Mouse (Mus musculus): ENCODE results near the gene Smc4.
A peak's percentile ranks its signal among the peaks of the same experiment; 100 is the strongest.

Smc4 gene

DNA sequence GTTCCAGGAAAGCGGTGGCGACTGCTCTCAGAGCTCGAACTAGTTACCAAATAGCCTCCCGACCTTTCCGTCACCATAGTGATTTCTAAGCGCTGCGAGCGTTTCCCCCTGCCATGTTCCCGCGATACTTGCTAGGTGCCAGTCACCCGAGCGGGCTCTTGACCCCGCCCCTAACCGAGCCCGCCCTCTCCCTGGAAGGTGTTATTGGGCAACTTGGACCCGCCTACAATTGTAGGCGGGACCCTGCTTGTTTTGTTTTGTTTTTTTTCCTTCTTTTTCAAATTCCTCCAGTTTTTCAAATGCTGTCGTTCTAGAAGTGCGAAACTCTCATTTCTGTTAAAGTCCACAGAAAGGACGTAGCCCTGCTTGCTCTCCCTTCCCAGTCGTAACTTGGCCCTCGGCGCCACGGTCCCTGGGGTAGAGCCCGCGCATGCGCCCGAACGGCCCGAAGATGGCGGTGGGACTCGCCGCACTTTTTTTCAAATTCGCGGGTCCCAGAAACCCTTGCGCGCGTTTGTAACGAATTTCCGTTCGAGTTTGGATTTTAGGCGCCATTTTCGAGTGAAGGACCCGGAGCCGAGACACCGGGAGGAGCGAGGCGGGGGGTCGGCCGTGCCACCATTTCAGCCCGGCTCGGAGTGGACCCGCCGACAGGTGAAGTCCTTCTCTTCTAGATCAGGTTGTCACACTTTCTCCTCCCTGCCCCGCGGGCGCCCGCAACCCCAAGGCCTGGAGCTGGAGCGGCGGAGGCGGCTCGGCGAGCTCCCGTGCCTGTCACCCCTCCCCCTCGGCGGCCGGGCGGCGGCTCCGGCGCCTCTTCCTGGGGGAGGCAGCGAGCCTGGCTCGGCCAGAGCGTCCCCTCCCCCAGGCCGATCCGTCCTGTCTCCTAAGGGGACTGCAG lies at the start of gene Smc4, which contains the start of gene Ift80:
TSS of gene Smc4 (plus strand) at position 302 of the 901 bp plus-strand sequence.
TSS of gene Ift80 (minus strand) at position 134 of the 901 bp plus-strand sequence.
- DNase-seq (ENCODE audit: low spot score), result peak; percentile 90

DNA sequence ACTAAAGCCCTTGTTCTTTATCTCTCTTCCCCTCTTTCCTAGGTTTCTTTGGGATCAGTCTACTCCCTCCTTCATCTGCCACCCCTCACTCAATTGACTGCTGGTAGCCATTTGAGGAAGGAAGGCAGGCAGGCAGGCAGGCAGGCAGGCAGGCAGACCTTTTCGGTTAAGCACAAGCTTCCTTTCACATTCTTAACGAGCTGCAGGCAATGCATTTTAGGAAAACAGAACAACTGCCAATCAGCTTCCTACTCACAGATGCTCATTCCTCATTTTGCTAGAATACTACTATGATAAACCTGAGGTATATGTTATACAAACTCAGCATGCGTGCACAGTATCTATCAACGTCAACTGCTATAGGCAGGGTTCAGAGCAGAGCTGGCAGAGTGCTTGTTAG lies 48.1 kb upstream of the Smc4 start:
- DNase-seq (ENCODE audit: low spot score), result peak; percentile 19

DNA sequence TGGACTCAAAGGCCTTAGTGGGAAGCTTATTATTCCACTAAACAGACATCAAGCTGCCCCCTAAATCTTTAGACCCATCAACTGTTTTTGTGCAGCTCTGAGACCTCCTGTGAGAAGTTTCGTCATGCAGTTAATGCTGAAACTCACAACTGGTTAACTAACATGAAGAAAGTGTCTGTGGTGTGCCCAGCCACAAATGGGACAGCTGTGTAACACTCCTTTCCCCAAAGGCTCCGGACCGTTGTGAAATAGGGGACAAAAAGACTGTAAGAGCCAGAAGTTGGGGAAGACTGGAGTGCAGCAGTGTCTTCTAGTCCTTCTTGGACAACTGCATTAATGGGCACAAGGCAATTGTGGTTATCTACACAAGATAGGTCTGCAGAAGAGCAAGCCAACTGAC lies 47.1 kb upstream of the Smc4 start:
- DNase-seq (ENCODE audit: low spot score), result no peak

DNA sequence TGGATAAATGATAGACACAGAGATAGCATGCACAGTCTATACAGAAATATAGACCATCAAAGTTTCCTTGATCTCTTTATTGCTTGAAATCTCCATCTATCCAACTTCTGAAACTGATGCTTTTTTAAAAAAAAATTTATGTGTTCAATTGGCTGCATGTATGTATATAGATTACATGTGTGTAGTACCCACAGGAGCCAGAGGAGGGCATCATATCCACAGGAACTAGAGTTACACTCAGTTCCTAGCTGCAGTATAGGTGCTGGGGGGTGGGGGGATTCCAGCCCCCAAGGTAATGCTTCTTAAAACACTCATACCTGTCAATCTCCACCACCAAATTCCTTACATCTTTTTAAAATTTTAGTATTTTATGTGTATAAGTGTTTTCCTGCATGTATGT lies 39.9 kb upstream of the Smc4 start:
- no peak for DNase-seq (ENCODE audit: low spot score)

DNA sequence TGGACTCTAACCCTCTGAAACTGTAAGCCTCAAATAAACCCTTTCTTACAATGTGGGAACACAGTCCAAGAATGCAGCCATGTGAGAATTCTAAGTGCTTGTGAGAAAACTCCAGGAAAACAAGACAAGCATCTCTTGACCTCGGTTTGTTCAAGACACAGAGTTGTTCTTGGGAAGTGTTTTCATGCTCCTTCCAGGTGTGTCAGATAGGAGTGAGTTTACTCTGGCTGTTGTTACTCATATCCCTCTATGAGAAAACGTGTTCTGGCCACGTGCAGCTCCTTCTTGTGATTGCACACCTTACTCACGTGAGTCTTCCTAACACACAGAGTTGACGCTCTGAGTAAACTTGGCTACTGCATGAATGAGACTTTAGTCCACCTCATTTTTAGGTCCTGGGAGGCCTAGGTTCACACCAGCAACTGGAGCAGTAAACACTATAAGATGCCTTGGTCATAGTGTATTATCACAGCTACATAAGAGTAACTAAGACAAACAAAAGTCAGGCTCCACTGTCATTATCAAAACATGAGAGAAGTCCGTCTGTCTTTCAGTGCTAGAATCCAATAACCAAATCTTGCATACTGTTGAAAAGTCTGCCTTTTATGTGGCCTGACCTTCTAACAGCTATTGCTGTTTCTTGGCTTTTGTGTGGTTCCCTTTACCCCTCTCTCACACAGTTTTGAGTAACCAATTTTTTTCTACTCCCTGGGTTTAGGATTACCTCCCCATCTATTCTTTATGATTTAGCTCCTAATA lies 37.8 kb upstream of the Smc4 start:
- DNase-seq (ENCODE audit: low spot score), result no peak

DNA sequence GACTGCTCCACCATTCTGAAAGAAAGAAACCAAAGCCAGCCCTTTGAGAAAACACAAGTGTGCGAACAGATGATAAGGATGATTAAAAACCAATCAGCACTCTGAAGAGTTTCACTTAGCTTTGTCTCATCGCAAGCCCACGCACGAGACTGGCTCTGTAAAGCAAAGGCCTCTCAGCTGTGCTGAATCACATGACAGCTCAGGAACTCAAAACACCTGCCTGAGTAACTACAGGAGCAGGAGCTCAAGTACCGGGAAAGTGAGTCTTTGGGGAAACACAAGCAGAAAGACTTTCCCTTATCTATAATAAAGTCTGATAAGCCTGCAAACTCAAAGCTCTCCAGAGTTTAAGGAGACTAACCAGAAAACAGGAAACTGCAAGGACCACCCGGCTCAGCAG lies 37.1 kb upstream of the Smc4 start:
- DNase-seq (ENCODE audit: low spot score), result no peak

DNA sequence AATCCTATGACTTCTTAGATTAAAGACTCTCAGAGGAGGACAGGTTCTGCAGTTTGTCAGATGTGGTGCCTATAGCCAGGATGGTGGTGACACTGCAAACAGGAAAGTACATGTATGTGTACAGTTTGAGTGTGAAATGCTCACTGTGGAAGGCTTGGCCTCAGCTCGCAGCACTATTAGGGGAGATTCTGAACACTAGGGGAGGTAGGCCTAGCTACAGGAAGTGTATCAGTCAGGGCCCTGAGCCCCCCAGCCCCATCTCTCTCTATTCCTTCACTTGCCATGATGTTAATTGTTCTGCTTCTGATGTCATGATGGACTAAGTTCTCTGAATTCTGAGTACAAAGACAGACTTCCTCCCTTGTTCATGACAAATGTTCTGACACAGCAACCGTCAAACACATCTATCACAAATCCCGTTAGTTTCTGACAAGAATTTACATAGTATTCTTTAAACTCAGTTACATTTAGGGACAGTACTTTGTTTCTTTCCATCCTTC lies 35.4 kb upstream of the Smc4 start:
- DNase-seq (ENCODE audit: low spot score), result no peak

DNA sequence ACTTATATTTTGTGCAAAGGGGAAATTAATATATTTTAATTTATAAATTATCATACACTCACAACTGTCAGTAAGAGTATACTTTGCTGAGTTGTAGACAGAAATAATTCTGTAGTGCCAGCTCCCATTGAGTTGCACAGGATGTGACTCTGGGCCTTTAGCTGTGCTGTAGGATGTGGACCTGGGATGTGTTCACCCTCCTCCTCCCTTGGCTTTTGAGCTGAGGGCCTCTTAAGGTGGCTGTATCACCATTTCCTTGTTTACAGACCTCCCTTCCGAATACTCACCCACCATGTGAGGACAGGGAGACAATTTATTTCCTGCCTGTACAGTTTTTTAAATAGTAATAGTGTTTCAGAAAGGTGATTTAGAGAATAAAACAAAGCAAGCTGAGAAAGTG lies 31.0 kb upstream of the Smc4 start:
- no peak for DNase-seq (ENCODE audit: low spot score)

DNA sequence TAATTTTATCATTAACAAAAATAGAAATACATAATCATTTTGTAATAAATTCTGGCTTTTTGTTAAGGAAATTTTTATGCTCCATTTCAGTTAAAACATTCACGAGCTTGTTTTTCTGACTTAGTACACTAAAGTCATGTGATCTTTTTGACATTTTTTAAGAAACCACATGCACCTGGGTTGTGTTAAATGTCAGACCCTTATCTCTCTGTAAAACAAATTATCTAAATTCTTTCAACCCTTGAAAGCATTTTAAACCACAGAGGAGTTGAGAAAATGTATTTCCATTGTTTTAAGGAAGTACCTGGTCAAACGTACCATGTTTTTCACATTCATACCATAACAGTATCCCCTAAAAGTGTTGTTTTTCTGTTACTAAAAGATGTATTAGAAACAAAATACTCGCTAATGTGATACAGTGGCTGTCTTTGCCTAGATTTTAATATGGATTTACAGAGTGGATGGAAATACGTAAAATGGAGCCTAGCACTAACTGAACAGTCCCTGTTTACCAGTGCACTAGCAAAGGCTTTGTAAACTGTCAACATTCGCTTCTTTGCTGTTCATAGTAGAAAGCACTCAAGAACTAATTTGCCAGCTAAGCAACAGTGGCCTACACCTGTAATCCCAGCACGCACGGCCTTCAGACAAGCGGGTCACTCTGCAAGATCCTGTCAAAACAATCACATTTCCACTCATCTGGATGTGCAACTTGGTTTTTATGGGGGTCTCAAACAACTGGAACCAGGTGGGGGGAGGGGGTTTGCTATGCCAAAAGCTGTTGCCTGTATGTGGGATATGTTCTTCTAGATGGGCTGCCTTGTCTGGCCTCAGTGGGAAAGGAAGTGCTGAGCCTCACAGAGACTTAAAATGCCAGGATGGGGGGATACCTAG lies 29.7 kb upstream of the Smc4 start:
- no peak for DNase-seq (ENCODE audit: low spot score)

DNA sequence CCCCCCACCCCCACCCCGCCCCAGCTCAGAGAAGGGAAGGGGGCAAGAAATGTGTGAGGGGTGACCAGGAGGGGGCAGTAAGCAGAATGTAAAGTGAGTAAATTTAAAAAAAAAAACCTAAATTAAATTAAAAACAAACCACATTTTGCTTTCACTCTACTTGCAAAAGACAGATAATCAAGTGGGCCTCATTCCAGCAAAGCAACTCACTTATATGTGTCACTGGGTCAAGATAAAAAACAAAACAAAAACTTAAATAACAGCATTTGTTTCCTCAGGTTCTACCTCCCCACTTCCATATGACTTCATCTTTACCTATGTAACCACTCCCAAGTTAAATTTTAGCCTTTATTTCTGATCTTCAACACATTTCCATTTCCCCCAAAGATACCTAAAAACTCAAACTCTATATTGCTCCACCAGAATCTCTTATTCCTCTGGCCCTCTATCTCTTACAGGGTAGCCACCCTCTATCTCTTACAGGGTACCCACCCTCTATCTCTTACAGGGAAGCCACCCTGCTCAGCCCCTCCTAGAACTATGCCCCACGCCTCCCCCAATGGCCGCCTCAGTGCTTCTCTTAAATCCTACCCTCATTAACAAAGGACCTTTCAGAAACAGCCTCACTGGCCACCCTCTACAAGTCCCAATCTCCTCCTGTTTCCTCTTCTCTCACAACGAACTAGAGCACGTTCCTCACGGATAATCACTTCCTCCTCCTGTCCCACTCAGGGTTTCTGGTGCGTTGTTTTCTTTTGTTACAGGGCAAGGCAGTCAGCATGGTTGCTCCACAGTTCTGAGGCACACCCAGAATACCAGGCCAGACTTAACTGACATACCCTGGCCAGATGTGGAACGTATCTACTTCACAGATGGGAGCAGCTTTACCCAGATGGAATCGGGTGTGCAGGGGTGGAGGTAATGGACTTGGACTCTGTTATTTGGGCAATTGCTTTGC lies 28.7 kb upstream of the Smc4 start:
- no peak for DNase-seq (ENCODE audit: low spot score)

DNA sequence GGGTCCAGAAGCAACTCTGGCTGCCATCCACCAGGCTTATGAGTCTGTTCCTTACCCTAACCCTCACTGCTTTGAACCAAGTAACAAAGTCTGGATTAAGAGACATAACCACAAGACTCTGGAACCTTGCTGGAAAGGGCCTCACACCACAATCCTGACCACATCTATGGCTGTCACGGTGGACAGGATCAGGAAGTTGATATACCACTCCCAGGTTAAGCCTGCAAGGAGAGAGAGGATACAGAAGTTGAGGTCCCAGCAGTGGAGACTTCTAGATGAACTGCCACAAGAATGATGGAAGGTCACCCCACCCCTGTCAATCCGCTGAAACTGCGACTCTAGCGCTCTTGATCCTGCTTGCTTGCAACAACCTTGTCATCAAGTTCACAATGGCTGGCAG lies 26.8 kb upstream of the Smc4 start:
- DNase-seq (ENCODE audit: low spot score), result no peak

DNA sequence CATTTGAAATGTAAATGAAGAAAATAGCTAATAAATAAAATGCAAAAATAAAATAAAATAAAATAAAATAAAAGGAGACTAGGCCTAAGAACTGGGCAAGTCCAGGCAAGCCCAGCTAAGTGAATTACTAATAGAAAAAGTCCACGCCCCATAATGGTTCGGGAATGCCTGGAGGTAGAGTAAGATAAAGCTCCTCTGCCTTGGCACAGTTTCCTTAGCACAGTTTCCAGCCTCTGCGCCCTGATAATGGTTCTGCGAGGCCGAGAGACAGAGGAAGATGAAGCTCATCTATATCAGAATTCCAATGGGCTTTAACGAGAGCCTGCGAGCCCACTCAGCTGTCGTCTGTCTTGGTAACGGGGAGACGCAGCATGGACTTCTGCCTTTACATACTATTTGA lies 25.4 kb upstream of the Smc4 start:
- DNase-seq (ENCODE audit: low spot score), result no peak

DNA sequence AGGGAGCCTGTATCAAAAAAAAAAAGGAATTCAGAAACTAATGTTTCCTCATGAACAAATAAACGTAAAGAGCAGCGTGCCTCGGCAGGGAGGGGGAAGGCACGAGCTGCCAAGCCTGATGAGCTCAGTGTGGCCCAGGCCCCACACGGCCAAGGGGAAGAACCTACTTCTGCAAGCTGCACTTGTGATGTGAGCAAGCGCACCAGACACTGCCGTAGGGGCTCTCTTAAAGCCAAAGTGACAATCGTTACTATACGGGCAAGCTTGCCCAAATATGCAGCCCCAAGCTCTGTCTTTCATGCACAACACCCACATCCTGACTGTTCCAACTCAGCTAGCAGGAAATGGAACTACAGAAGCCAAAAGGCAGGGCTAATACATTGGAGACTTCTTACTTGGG lies 23.6 kb upstream of the Smc4 start:
- DNase-seq (ENCODE audit: low spot score), result no peak

DNA sequence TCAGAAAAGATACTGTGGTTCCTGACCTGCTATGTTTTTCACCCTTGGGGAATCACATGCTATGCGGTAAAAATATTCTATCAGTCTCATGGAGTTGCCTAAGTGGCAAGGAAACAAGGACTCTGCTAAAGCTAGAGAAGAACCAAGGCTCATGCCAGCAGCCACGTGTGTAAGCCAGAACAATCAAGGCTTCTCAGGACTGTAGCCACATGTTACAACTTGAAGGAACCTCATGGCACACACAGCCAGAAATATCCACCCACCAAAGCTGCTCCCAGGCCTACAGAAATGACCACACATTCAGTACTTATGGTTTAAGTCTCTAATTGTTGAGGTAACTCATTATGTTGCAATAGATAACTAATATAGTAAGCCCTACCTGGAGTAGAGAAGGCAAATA lies 18.0 kb upstream of the Smc4 start:
- no peak for DNase-seq (ENCODE audit: low spot score)

DNA sequence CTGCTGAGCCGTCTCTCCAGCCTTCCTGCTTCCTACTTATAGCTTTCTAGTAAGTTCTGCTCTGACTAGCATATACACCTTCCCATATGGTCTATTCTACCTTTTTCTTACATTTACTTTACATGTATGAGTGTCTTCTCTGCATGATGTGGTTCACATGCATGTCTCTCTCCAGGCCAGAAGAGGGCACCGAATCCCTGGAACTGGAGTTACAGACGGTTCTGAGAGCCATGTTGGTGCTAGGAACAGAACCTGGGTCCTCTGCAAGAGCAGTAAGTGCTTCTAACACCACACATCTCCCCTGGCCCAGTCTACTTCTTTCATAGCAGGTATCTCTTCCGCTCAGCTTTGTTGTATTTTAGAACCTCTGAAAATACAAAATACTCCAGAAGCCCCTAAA lies 1.8 kb upstream of the Smc4 start:
- DNase-seq (ENCODE audit: low spot score), result no peak

DNA sequence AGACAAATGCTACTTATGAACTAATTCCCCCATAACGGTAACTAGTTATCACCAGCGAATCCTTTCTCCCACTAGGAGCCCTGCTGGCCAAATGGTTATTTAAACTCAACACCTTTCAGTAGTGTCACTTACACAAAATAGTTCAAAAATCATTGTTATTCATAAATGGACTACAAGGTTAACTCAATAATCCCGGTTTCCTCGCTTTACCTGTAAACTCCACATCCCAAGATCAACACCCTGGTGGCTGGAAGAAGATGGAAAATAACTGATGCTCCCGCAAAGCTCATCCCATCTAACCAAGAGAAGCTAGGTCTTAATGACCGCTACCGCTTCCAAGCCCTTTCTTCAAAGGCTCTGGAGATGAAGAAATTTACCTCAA lies 492 bp upstream of the Smc4 start:
- DNase-seq (ENCODE audit: low spot score), result no peak

DNA sequence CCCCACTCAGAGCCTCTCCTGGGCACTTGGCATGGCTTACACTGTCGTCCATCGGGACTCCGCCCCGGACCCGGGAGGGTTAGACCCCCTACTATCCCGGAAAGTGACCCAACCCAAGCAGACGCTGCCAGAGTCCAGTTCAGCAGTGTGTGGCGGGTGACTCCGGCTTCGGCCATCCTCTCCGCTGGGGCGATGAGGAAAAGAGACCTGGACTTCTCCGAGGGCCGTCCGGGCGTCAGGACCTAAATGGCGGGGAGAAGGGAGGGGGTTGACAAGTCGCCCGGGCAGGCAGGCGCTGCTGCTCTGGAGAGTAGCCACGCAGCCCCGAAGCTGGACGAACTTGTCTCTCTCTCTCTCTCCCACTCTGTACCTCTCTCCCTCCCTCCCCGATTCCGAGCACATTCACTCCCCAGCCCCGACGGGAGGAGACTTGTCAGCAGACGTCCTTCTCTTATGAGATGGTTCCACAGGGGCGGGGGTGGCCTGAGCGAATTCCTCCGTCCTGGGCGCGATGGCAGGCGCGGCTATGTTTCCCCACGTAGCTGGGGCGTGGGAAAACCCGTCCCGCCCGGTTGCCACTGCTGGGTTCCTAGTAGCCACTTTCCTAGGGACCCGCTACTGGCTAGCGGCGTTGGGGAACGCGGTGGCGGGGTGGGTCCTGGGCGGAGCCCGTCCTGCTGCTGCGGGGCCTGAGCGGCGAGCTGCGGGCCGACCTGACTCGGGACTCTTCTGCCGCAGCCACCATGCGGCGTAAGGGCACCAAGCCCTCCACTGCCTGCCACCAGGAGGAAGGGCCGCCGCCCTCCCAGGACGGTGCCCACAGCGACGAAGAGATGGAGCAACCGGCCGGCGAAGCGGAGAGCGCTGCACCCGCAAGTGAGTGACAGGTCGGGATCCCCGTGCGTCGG lies 1.1 kb downstream of the Smc4 start:
- DNase-seq (ENCODE audit: low spot score), result no peak

DNA sequence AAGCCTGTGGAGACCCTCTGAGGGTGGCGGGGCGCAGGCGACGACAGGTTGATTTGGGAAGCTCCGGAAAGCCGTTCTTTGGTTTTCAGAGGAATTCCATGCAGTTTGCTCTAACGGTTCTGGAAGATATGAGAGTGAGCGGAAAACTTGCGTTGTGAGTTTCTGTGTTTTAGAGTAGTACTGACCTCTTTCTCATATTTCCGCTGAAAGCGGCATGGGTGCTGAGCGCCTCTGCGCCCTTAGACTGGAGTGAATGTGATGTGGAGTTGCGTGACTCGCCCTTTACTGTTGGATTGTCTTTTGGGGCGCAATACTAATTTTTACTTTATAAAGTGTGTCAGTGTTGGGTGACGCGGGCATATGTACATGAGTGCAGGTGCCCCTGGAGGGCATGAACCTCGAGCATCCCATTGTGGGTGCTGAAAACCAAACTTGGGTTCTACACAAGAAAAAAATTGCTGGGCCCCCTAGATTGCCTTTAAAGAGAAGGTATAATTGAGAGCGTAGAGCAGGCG lies 1.8 kb downstream of the Smc4 start:
- no peak for DNase-seq (ENCODE audit: low spot score)

DNA sequence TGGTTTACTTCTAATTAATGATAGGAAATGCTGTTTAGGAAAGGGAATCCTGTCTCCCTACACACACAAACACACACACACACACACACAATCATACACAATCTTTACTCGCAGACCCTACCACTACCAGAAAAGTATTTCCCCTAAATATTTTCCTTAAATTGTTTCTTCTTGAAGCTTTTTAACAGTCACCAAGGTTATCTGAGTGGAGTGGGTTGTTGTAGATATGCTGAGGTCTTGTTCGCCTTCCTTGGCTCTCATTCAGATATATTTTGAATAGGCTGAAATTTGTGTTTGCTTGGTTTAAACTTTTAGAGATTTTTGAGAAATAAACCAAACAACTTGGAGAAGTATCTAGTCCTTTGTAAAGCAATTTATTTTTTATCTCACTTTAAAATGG lies 4.3 kb downstream of the Smc4 start:
- no peak for DNase-seq (ENCODE audit: low spot score)

DNA sequence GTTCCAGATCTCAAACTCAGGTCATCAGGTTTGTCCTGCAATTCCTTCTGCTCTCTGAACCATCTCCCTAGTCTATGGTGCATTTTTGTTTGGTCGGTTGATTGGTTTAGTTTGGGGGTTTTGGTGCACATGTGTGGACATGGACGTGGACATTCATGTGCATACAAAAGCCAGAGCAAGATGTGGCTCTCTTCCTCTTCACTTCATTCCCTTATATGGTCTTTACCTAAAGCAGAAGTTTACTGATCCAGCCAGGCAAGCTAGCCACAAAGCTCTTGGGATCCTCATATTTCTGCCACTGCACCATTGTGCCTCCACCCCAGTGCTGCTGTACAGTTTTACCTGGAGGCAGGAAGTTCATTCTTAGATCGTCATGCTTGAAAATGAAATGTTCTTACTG lies 12.6 kb downstream of the Smc4 start:
- no peak for DNase-seq (ENCODE audit: low spot score)

Measured in left cerebral cortex, adult 11 months (tissue).